Mouse (Mus musculus): ENCODE data around the gene Bsn. TPM values are rescaled to one million over a fixed set of nuclear protein-coding genes. Genes with fewer than 3 reads are reported as not detected.

Gene Bsn
- total and polyA plus RNA-seq, 3 experiments, result 2.8 to 7.9 (median 5.0) TPM

GRCm38 (mm10) chr9:108057262-108057562 lies 133.0 kb downstream of the Bsn start:
- DNase-seq (ENCODE audit: low spot score), result no peak
- Histone ChIP-seq H3K36me3 (replicated peaks) (peaks cover 100% of the 10 kb centered on the region), H3K9me3 (replicated peaks) (no peaks in the 10 kb centered on the region), H3K4me1 (ENCODE audit: insufficient read depth, low read depth, low read length) (peaks cover 25% of the 10 kb centered on the region), H3K4me3 (ENCODE audit: low read depth, low read length) (no peak overlapping the region), H3K27me3 (ENCODE audit: insufficient read depth, low read length) (no peaks in the 10 kb centered on the region; the same call in 1 of the 2 replicates)
- no peak for ATAC-seq (ENCODE audit: extremely low read depth, insufficient number of reproducible peaks, low FRiP score, poor library complexity, severe bottlenecking)
- TF ChIP-seq CTCF (IDR thresholded peaks at IDR 0.05; ENCODE audit: low read depth, low read length) (no peak), TAL1 (conservative IDR thresholded peaks at IDR 0.05; ENCODE audit: low read depth, low read length) (no peak)

- peaks cover 100% of the 10 kb centered on the region for H3K36me3 ChIP-seq (replicated peaks)
- TF ChIP-seq GATA2 (IDR thresholded peaks at IDR 0.05; ENCODE audit: borderline replicate concordance, low read depth, low read length) (no peak), GATA1 (IDR thresholded peaks at IDR 0.05; ENCODE audit: borderline replicate concordance, low read length) (no peak), TAL1 (conservative IDR thresholded peaks at IDR 0.05; ENCODE audit: low read depth, low read length) (no peak), CTCF (IDR thresholded peaks at IDR 0.05; ENCODE audit: low read depth, low read length) (no peak), POLR2AphosphoS5 (IDR thresholded peaks at IDR 0.05; ENCODE audit: insufficient replicate concordance, low read depth, low read length) (no peak)
- H3K27me3 ChIP-seq (ENCODE audit: insufficient read depth, low read length), result no peaks in the 10 kb centered on the region; the same call in 1 of the 2 replicates
- no peak for ATAC-seq (ENCODE audit: extremely low read depth, insufficient number of reproducible peaks, low FRiP score, poor library complexity, severe bottlenecking)
- no peak overlapping the region for H3K4me3 ChIP-seq (ENCODE audit: low read depth, low read length)
- peaks cover 31% of the 10 kb centered on the region for H3K4me1 ChIP-seq (ENCODE audit: insufficient read depth, low read depth, low read length)
- no peak for DNase-seq (ENCODE audit: low spot score)
- H3K9me3 ChIP-seq (replicated peaks), result no peaks in the 10 kb centered on the region
Measured at GRCm38 (mm10) chr9:108056361-108057261, 133.6 kb downstream of the Bsn start.

DNA sequence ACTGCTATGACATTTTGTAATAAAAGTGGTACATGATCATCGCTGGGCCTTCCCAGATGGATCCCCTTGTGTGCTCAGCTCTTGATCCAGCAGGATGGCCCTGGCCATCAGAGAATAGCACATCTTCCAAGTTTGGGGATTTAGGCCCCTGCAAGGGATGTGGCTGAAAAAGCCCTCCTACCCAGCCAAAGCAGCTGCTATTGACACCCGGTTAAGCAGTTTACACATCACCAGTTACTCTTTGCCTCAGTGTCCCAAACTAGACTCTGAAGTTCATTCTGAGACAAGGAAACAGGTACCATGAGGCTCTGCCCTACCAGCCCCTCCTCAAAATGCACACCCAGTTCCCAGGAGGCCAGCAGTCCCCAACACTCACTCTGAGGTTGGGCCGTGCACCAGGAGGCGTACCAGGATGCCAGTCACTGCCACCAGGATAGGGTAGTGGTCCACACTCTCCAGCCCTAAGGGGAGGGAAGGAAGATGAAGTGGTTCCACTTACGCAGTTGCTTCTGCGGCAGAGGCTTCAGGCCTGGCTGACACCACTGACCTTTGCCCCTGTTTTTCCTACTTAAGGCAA lies 134.4 kb downstream of the Bsn start:
- DNase-seq (ENCODE audit: low spot score) (no peak), ATAC-seq (ENCODE audit: extremely low read depth, insufficient number of reproducible peaks, low FRiP score, poor library complexity, severe bottlenecking) (no peak)
- peaks cover 40% of the 10 kb centered on the region for H3K4me1 ChIP-seq (ENCODE audit: insufficient read depth, low read depth, low read length)
- H3K27me3 ChIP-seq (ENCODE audit: insufficient read depth, low read length), result no peaks in the 10 kb centered on the region; the same call in 1 of the 2 replicates
- H3K4me3 ChIP-seq (ENCODE audit: low read depth, low read length), result no peak overlapping the region
- peaks cover 100% of the 10 kb centered on the region for H3K36me3 ChIP-seq (replicated peaks)
- no peaks in the 10 kb centered on the region for H3K9me3 ChIP-seq (replicated peaks)
- TF ChIP-seq GATA2 (IDR thresholded peaks at IDR 0.05; ENCODE audit: borderline replicate concordance, low read depth, low read length), result no peak
- TF ChIP-seq TAL1 (conservative IDR thresholded peaks at IDR 0.05; ENCODE audit: low read depth, low read length), result no peak
- no peak for TF ChIP-seq CTCF (IDR thresholded peaks at IDR 0.05; ENCODE audit: low read depth, low read length)
- no peak for TF ChIP-seq POLR2AphosphoS5 (IDR thresholded peaks at IDR 0.05; ENCODE audit: insufficient replicate concordance, low read depth, low read length)
- TF ChIP-seq GATA1 (IDR thresholded peaks at IDR 0.05; ENCODE audit: borderline replicate concordance, low read length), result no peak

GRCm38 (mm10) chr9:108055061-108055460 lies 135.1 kb downstream of the Bsn start:
- Histone ChIP-seq H3K27me3 (ENCODE audit: insufficient read depth, low read length) (no peaks in the 10 kb centered on the region; the same call in 1 of the 2 replicates), H3K4me3 (ENCODE audit: low read depth, low read length) (no peak overlapping the region), H3K36me3 (replicated peaks) (peaks cover 100% of the 10 kb centered on the region), H3K9me3 (replicated peaks) (no peaks in the 10 kb centered on the region), H3K4me1 (ENCODE audit: insufficient read depth, low read depth, low read length) (peaks cover 47% of the 10 kb centered on the region)
- no peak for DNase-seq (ENCODE audit: low spot score)
- TF ChIP-seq GATA1 (IDR thresholded peaks at IDR 0.05; ENCODE audit: borderline replicate concordance, low read length), result no peak
- no peak for TF ChIP-seq POLR2AphosphoS5 (IDR thresholded peaks at IDR 0.05; ENCODE audit: insufficient replicate concordance, low read depth, low read length)
- TF ChIP-seq GATA2 (IDR thresholded peaks at IDR 0.05; ENCODE audit: borderline replicate concordance, low read depth, low read length), result no peak
- TF ChIP-seq TAL1 (conservative IDR thresholded peaks at IDR 0.05; ENCODE audit: low read depth, low read length), result no peak
- TF ChIP-seq CTCF (IDR thresholded peaks at IDR 0.05; ENCODE audit: low read depth, low read length), result no peak
- no peak for ATAC-seq (ENCODE audit: extremely low read depth, insufficient number of reproducible peaks, low FRiP score, poor library complexity, severe bottlenecking)

DNA sequence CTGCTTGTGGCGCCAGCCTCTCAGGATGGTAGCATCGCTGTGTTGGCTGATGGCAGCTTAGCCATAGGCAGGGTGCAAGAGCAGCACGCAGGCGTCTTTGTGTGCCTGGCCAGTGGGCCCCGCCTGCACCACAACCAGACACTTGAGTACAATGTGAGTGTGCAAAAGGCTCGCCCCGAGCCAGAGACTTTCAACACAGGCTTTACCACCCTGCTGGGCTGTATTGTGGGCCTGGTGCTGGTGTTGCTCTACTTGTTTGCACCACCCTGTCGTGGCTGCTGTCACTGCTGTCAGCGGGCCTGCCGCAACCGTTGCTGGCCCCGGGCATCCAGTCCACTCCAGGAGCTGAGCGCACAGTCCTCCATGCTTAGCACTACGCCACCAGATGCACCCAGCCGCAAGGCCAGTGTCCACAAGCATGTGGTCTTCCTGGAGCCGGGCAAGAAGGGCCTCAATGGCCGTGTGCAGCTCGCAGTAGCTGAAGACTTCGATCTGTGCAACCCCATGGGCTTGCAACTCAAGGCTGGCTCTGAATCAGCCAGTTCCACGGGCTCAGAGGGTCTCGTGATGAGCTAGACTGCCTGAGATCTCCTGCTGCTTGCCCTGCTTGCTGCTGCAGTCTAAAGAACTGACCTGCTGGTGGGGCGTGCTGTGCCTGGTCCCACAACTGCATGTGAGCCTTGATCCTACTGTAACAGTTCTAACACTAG lies 135.7 kb downstream of the Bsn start:
- Histone ChIP-seq H3K27me3 (ENCODE audit: insufficient read depth, low read length) (no peaks in the 10 kb centered on the region; the same call in 1 of the 2 replicates), H3K9me3 (replicated peaks) (no peaks in the 10 kb centered on the region), H3K4me1 (ENCODE audit: insufficient read depth, low read depth, low read length) (peaks cover 52% of the 10 kb centered on the region), H3K4me3 (ENCODE audit: low read depth, low read length) (no peak overlapping the region), H3K36me3 (replicated peaks) (peaks cover 100% of the 10 kb centered on the region)
- no peak for ATAC-seq (ENCODE audit: extremely low read depth, insufficient number of reproducible peaks, low FRiP score, poor library complexity, severe bottlenecking)
- no peak for DNase-seq (ENCODE audit: low spot score)
- no peak for TF ChIP-seq POLR2AphosphoS5 (IDR thresholded peaks at IDR 0.05; ENCODE audit: insufficient replicate concordance, low read depth, low read length)

DNA sequence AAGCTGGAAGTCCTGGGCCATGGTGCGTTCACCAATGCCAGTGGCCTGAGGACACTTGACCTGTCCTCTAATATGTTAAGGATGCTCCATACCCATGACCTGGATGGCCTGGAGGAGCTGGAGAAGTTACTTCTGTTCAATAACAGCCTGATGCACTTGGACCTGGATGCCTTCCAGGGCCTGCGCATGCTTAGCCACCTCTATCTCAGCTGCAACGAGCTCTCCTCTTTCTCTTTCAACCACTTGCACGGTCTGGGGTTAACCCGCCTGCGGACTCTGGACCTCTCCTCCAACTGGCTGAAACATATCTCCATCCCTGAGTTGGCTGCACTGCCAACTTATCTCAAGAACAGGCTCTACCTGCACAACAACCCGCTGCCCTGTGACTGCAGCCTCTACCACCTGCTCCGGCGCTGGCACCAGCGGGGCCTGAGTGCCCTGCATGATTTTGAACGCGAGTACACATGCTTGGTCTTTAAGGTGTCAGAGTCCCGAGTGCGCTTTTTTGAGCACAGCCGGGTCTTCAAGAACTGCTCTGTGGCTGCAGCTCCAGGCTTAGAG lies 136.4 kb downstream of the Bsn start:
- DNase-seq (ENCODE audit: low spot score), result no peak
- H3K36me3 ChIP-seq (replicated peaks), result peaks cover 92% of the 10 kb centered on the region
- H3K4me3 ChIP-seq (ENCODE audit: low read depth, low read length), result no peak overlapping the region; the same call in 1 of the 2 replicates
- H3K9me3 ChIP-seq (replicated peaks), result no peaks in the 10 kb centered on the region
- no peaks in the 10 kb centered on the region; the same call in 1 of the 2 replicates for H3K27me3 ChIP-seq (ENCODE audit: insufficient read depth, low read length)
- peaks cover 56% of the 10 kb centered on the region for H3K4me1 ChIP-seq (ENCODE audit: insufficient read depth, low read depth, low read length)
- ATAC-seq (ENCODE audit: extremely low read depth, insufficient number of reproducible peaks, low FRiP score, poor library complexity, severe bottlenecking), result no peak
- no peak for TF ChIP-seq TAL1 (conservative IDR thresholded peaks at IDR 0.05; ENCODE audit: low read depth, low read length)
- no peak for TF ChIP-seq GATA1 (IDR thresholded peaks at IDR 0.05; ENCODE audit: borderline replicate concordance, low read length)
- no peak for TF ChIP-seq CTCF (IDR thresholded peaks at IDR 0.05; ENCODE audit: low read depth, low read length)
- no peak for TF ChIP-seq POLR2AphosphoS5 (IDR thresholded peaks at IDR 0.05; ENCODE audit: insufficient replicate concordance, low read depth, low read length)
- TF ChIP-seq GATA2 (IDR thresholded peaks at IDR 0.05; ENCODE audit: borderline replicate concordance, low read depth, low read length), result no peak
